Mouse (Mus musculus) heart, embryonic 16.5 days (tissue): ENCODE data around the gene Acp6. TPM values are rescaled to one million over a fixed set of nuclear protein-coding genes. Genes with fewer than 3 reads are reported as not detected.
A peak's percentile ranks its signal among the peaks of the same experiment; 100 is the strongest.

Experiments used
- ATAC-seq: fragments of 200-750 bp; cut with Nextera tagmentation; replicated peaks from 2 replicates; pipeline ENCODE4 v1.8.0; 2017; ENCODE audit warnings: moderate number of reproducible peaks; ENCODE audit not compliant: insufficient read depth, low FRiP score; ENCODE audit errors: extremely low read depth
- H3K27ac ChIP-seq: fragments of 300-500 bp; sonication (generic); 2 replicates; pipeline ENCODE4 v1.5.1; 2014; ENCODE audit warnings: mild to moderate bottlenecking, low read length, control low read depth, moderate library complexity
- H3K27me3 ChIP-seq: fragments of 300-500 bp; sonication (generic); 2 replicates; pipeline ENCODE4 v1.6.1; 2014; ENCODE audit warnings: low read length, mixed read lengths; ENCODE audit not compliant: control insufficient read depth, insufficient read depth
- H3K36me3 ChIP-seq: fragments of 300-500 bp; sonication (generic); 2 replicates; pipeline ENCODE4 v1.6.1; 2014; ENCODE audit not compliant: control insufficient read depth, insufficient read depth
- H3K4me1 ChIP-seq: fragments of 300-500 bp; sonication (generic); 2 replicates; pipeline ENCODE4 v1.6.1; 2014; ENCODE audit warnings: low read length, mixed read lengths; ENCODE audit not compliant: control insufficient read depth, insufficient read depth
- H3K4me2 ChIP-seq: fragments of 300-500 bp; sonication (generic); 2 replicates; pipeline ENCODE4 v1.6.1; 2014; ENCODE audit warnings: low read depth, mild to moderate bottlenecking, control low read depth, low read length
- H3K4me3 ChIP-seq: fragments of 300-500 bp; sonication (generic); 2 replicates; pipeline ENCODE4 v1.5.1; 2014; ENCODE audit warnings: mild to moderate bottlenecking, control low read depth, low read length
- H3K9ac ChIP-seq: fragments of 300-500 bp; sonication (generic); 2 replicates; pipeline ENCODE4 v1.6.1; 2014; ENCODE audit warnings: low read length, control low read depth
- H3K9me3 ChIP-seq: fragments of 300-500 bp; sonication (generic); replicated peaks from 2 replicates; pipeline ENCODE4 v1.6.1; 2016; ENCODE audit warnings: low read length; ENCODE audit not compliant: control insufficient read depth
- WGBS: fragments of 180-500 bp; shearing (Covaris S2); extraction: QIAGEN DNeasy Blood & Tissue Kit; methylation state at CpG from one replicate; pipeline ENCODE4 v1.1.7; 2014; 5-methylcytosine and 5-hydroxymethylcytosine counted together
- polyA plus RNA-seq: library from polyadenylated mRNA; unstranded; fragments of >200 nt; fragmentation: Nextera tagmentation; extraction: Ambion mirVana; gene quantifications from 2 replicates; pipeline ENCODE4 v1.2.1, GENCODE M21; 2015

Acp6 gene
- polyA plus RNA-seq, 1 experiment from 2014 or later: 59.0 TPM

DNA sequence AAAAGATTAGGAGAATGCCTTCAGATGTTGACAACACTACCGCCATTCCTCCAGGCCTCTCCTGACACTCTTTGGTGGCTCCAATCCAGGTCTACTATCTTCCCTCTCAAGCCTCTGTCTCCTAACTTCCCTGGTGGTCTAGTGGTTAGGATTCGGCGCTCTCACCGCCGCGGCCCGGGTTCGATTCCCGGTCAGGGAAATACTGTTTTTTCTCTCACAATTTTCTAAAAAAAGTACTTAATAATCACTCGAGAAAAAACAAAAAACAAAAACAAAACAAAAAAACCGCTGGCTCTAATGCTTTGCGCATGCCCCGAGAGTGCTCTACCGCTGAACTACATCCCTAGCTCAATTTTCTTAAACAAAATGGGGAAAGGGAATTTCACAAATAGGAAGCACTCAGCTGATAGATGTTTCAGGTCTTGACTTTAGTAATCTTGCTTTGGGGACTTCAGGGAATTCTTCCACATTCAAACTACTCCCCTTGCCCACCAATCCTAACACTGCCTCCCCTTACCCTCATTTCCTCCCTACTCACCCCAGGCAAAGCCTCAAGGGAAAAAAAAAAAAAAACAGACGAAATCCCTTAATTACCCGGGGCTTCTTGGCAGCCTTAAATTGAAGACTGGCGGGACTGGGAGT lies 498 bp upstream of the Acp6 start:
- WGBS: 1% methylated on average over 17 of the region's 17 CpGs
- peak overlapping the region; percentile 72 for H3K4me3 ChIP-seq
- peak; percentile 62; the same call in 1 of the 2 replicates for ATAC-seq

DNA sequence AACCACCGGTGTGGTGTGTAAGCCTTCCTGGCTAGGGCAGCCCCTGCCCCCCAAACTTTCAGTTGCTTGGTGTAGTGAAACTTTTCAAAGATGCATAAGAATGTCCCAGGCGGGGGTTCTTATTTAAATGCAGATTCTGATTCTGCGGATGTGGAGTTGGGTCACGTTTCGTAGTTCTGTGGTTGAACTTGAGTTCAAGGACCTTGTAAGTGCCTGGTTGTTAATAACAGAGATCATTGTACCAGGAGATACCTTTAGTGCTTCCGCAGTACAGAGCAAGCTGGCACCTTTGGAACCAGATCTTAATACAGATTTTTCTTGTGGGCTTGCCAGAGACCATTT lies 903 bp downstream of the Acp6 start:
- peak overlapping the region; percentile 86 for H3K9ac ChIP-seq

More for the DNA sequence above, 498 bp upstream of the Acp6 start:
- peak overlapping the region; percentile 88 for H3K4me2 ChIP-seq
- no peaks in the 10 kb centered on the region for H3K27me3 ChIP-seq
- no peaks in the 10 kb centered on the region for H3K36me3 ChIP-seq
- H3K27ac ChIP-seq: peak overlapping the region; percentile 85
- peaks cover 13% of the 10 kb centered on the region for H3K4me1 ChIP-seq
- no peaks in the 10 kb centered on the region; the same call in 1 of the 2 replicates for H3K9me3 ChIP-seq
- peak overlapping the region; percentile 86 for H3K9ac ChIP-seq

DNA sequence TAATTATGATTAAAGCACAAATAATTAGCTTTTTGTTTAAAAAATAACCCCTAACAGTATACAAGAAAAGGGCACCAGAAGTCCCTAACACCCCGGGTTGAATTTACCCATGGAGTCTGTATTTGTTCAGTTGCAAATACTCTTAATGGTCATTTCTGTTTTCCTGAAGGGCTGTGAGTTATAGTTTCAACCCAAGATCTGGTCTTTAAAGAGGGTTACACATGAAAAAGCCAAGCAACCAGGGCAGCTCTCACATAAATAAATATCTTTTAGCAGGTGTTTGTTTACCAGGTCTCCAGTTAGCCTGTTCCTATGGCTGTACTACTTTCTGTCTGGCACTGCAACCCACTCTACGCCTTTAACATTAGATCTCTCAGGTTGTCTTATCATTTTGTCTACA lies 1.4 kb downstream of the Acp6 start:
- Histone ChIP-seq H3K27me3 (no peaks in the 10 kb centered on the region), H3K4me3 (peak overlapping the region; percentile 72), H3K27ac (no peak overlapping the region), H3K4me2 (peak overlapping the region; percentile 88), H3K4me1 (peaks cover 13% of the 10 kb centered on the region), H3K36me3 (0 out of 2 replicates have a peak, but pooled peaks cover 3% of the 10 kb centered on the region), H3K9me3 (no peaks in the 10 kb centered on the region), H3K9ac (peak overlapping the region; percentile 86)
- WGBS: 66% methylated on average over 2 of the region's 2 CpGs
- no peak for ATAC-seq

More for the DNA sequence above, 903 bp downstream of the Acp6 start:
- Histone ChIP-seq H3K27me3 (no peaks in the 10 kb centered on the region), H3K4me2 (peak overlapping the region; percentile 88), H3K36me3 (0 out of 2 replicates have a peak, but pooled peaks cover 3% of the 10 kb centered on the region), H3K9me3 (no peaks in the 10 kb centered on the region), H3K4me1 (peaks cover 13% of the 10 kb centered on the region), H3K27ac (peak overlapping the region; percentile 85), H3K4me3 (peak overlapping the region; percentile 72)
- no peak for ATAC-seq
- 14% methylated on average over 6 of the region's 6 CpGs for WGBS

DNA sequence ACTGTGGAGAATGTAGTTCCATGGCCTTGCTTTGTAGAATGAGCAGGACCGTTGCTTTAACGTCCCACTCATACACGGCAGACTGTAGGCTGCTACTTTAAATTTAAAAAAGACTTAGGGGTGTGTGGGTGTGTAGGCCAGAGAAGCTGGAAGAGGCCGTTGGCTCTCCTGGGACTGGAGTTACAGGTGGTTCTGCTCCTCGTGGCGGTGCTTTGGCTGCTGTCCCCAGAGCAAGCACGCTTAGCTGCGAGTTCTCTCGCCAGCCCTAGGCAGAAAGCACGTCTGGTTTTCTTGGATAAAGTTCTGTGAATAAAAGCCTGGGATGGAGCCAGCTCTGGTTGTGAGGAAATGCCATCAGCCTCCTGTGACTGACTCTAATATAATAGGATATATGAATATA lies 2.3 kb downstream of the Acp6 start:
- peak overlapping the region; percentile 33 for H3K27ac ChIP-seq
- no peaks in the 10 kb centered on the region for H3K27me3 ChIP-seq
- H3K4me3 ChIP-seq: 0 out of 2 replicates have a peak overlapping the region, but pooled peaks have one; percentile 0
- H3K9me3 ChIP-seq: no peaks in the 10 kb centered on the region
- no peak for ATAC-seq
- 0 out of 2 replicates have a peak, but pooled peaks cover 3% of the 10 kb centered on the region for H3K36me3 ChIP-seq
- H3K9ac ChIP-seq: peak overlapping the region; percentile 18; the same call in 1 of the 2 replicates
- WGBS: 34% methylated on average over 10 of the region's 10 CpGs
- H3K4me2 ChIP-seq: peak overlapping the region; percentile 9
- peaks cover 13% of the 10 kb centered on the region for H3K4me1 ChIP-seq

DNA sequence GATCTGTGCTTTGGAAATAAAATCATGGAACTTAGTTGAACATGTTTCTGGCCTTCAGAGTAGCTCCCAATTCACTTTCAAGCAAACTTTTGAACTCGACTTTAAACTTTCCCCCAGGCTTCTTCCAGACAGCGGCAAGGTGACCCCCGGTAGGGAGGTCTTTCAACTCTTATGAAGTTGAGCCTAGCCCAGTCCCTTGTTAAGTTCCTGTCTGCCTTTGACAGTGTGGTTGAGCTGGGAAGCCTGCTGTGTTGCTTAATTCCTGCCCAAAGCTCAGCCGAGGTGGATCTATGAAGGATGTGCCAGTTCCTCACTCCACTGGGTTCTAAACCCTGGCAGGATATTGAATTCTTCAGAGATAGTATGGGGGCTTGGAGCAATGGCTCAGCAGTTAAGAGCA lies 3.2 kb downstream of the Acp6 start:
- H3K4me1 ChIP-seq: peaks cover 13% of the 10 kb centered on the region
- H3K4me3 ChIP-seq: no peak overlapping the region
- H3K9me3 ChIP-seq: no peaks in the 10 kb centered on the region
- no peak overlapping the region for H3K4me2 ChIP-seq
- H3K27ac ChIP-seq: no peak overlapping the region
- no peak for ATAC-seq
- no peak overlapping the region for H3K9ac ChIP-seq
- WGBS: 62% methylated on average over 4 of the region's 4 CpGs
- H3K27me3 ChIP-seq: no peaks in the 10 kb centered on the region
- H3K36me3 ChIP-seq: 0 out of 2 replicates have a peak, but pooled peaks cover 3% of the 10 kb centered on the region

DNA sequence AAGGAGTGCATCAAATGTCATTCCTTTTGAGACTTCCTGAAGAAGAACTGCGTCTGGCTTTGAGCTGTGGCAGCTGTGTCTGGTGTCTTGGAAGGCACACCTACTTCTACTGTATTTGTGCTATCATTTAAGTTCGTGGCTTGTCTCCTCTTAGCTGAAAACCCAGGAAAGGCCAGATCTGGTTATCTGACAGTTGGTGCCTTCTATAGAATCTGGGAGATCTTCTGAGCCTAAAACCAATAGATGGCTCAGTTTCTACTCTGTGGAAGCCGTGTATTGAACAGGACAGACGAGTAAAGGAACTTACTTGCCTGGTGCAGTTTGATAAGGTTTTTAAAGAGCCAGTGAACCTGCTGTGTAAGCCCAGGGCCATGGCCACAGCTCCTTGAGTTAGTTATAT lies 5.9 kb downstream of the Acp6 start:
- no peaks in the 10 kb centered on the region for H3K27me3 ChIP-seq
- H3K4me3 ChIP-seq: no peak overlapping the region
- peaks cover 6% of the 10 kb centered on the region; the same call in 1 of the 2 replicates for H3K36me3 ChIP-seq
- H3K27ac ChIP-seq: no peak overlapping the region
- no peak for ATAC-seq
- no peak overlapping the region for H3K9ac ChIP-seq
- no peak overlapping the region for H3K4me2 ChIP-seq
- H3K9me3 ChIP-seq: no peaks in the 10 kb centered on the region
- peaks cover 13% of the 10 kb centered on the region for H3K4me1 ChIP-seq
- WGBS: 59% methylated on average over 4 of the region's 4 CpGs

DNA sequence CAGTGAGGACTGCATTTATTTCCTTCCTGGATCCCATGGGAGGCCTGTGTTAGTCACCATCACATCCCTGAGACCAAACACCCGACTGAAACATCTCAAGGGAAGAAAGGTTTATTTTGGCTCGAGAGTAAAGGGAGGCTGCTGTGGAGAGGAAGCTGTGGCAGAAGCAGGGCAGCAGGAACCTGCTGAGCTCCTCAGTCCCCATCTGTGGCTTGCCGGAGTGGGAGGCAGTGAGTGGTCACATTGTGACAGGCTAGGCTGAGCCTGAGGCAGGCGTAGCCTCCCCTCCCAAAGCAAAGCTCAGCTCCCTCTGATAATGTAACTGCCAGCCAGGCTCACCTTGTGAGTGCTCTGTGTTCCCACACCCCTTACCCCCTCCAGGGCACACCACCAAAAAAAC lies 8.5 kb downstream of the Acp6 start:
- no peaks in the 10 kb centered on the region for H3K27me3 ChIP-seq

DNA sequence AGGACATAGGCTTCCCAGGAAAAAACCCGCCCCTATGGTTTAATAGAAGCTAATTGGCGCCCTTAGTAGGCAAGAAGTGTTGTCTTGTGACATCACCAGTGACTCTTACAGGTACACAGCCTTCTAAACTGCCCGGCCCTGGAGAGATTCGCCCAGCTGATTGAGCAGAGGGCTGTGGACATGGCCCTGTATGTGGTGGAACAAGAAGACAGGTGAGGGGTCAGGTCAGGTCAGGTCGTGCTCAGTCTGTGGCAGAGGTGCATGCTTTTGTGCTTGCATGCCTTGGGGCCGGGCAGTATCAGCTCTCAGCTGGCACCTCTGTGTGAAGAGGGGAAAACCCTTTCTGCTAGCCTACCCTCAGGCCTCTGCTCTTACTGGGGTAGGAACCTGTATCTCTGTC lies 13.0 kb downstream of the Acp6 start:
- no peak for ATAC-seq
- Histone ChIP-seq H3K27ac (no peak overlapping the region), H3K9me3 (no peaks in the 10 kb centered on the region), H3K27me3 (no peaks in the 10 kb centered on the region), H3K4me3 (no peak overlapping the region), H3K36me3 (peaks cover 8% of the 10 kb centered on the region), H3K4me1 (no peaks in the 10 kb centered on the region), H3K9ac (no peak overlapping the region), H3K4me2 (no peak overlapping the region)
- 76% methylated on average over 6 of the region's 6 CpGs for WGBS

More for the DNA sequence above, 8.5 kb downstream of the Acp6 start:
- Histone ChIP-seq H3K4me3 (no peak overlapping the region), H3K4me2 (no peak overlapping the region), H3K27ac (no peak overlapping the region), H3K9ac (no peak overlapping the region), H3K4me1 (no peaks in the 10 kb centered on the region), H3K9me3 (no peaks in the 10 kb centered on the region), H3K36me3 (peaks cover 6% of the 10 kb centered on the region; the same call in 1 of the 2 replicates)
- no peak; the same call in 1 of the 2 replicates for ATAC-seq
- 51% methylated on average over 4 of the region's 4 CpGs for WGBS

DNA sequence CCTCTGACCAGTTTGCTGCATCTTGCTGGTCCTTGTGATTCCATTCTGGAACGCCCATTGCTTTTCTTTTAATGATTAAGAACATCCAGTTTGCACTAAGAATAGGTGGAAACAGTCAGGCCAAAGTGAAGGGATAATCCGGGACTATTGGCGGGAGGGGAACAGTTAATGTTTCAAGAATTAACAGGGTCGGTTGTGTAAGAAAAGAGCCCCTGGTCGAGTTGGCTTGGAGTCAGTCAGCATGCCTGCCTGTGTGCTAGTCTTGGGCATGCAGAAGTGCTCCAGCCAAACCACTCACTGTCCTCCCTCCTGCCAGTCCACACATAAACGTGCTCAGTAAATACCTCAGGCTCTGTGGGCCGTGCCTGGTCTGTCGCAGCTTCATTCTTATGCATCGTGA lies 13.7 kb downstream of the Acp6 start:
- ATAC-seq: no peak
- no peak overlapping the region for H3K27ac ChIP-seq
- WGBS: 79% methylated on average over 9 of the region's 9 CpGs

More for the DNA sequence above, 13.7 kb downstream of the Acp6 start:
- Histone ChIP-seq H3K36me3 (peaks cover 14% of the 10 kb centered on the region), H3K9ac (no peak overlapping the region), H3K9me3 (no peaks in the 10 kb centered on the region), H3K4me1 (no peaks in the 10 kb centered on the region), H3K4me2 (no peak overlapping the region), H3K4me3 (no peak overlapping the region), H3K27me3 (no peaks in the 10 kb centered on the region)
